Mouse (Mus musculus) kidney, postnatal 14 days (tissue): ENCODE measurements at regions not wholly inside any gene's neighbourhood (a gene's known extent, or its start where the extent isn't known, plus 50 kb on each side); places are given as distances from the start of the nearest gene placed in this dataset.
A peak's percentile ranks its signal among the peaks of the same experiment; 100 is the strongest.
"Not testable (repeated sequence)": the region's sequence is repeated elsewhere in the genome, so short reads cannot be mapped to it uniquely, and the experiment has no call there.

ENCODE experiments used
- DNase-seq: peaks from one replicate; pipeline ENCODE4 v3.0.0; 2022; ENCODE audit warnings: mixed read lengths

DNA sequence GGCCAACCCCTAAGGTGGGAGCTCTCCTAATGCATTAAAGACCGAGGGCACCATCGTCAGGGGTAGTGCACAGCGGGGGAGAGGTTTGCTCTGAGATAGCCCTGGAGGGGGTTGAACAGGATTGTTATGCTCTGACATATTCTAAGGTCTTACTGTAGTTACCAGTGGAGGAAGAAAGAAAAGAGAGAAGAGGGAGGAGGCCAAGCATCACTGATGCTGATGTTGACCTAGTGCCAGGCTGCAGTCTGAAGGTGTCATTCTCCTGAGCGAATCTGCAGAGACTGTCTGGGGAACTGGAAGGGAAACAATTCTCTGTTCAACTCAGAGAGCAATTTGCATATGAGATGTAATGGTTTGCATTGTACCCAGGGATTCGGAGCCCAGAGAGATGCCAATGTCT lies 139.4 kb upstream of the Zfp637 start:
- no peak for DNase-seq

DNA sequence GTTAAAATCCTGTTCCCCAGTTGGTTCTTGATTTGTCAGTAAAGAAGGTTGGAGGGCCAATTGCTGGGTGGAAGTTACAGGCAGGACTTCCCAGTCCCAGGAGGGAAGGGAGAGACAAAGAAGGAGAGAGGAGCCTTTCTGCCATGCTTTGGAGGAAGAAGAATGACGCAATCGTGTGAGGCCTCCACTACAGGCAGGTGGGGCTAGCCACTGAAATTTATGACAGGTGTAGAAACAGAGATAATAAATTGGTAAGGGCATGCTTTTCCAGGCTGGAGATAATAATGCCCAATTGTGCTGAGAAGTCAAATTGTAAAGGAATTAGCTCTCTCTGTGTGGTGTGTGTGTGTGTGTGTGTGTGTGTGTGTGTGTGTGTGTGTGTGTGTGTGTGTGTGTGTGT lies 135.0 kb upstream of the Zfp637 start:
- no peak for DNase-seq

DNA sequence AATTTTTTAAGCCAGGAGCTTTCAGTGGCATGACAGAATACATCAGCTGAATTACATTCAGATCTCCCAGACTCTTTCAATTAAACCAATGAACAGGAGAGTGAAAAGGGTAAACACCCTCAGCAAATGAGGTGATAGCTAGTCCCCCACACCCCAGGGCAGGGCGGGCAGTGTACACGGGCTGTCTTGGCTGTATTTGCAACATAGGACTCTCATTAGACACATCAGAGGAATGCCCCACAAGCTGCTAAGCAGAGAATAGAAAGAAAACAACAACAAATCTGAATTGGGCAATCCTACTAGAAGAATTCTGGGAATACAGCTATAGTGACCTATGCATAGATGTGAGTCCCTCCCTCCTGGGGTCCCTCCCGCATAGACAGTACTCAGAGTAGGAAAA lies 131.8 kb upstream of the Zfp637 start:
- DNase-seq, result no peak

DNA sequence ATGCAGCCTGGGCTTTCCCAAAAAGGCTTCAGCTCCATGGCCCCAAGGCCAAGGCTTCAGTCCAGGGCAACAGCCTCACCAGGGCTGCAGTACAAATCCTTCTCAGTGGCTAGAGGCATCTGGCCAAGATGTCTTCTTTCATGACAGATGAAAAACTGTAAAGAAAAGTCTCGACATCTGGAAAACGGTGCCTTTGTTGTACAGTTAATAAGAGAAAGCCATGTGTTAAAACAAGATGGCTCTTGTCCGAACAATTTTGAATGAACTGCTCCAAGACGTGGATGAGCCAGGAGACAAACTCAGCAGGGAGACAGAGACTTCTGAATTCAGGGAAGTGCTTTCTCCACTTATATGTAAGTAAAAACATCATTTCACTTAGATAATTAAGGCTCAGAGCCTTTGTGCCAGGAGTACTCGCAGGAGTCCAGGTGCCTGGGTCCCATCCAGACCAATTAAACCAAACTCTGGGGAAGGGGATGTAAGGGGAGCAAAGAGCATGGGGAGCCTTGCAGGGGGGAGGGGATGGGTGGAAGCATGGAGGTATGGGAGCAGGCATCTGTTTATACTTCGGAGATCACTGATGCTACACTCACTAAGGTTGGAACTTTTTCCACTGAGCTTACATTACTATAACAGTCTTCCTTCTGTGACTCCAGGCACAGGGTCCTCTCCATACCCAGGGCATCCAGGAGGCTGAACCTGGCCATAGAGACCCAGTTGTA lies 125.8 kb upstream of the Zfp637 start:
- DNase-seq, result no peak

DNA sequence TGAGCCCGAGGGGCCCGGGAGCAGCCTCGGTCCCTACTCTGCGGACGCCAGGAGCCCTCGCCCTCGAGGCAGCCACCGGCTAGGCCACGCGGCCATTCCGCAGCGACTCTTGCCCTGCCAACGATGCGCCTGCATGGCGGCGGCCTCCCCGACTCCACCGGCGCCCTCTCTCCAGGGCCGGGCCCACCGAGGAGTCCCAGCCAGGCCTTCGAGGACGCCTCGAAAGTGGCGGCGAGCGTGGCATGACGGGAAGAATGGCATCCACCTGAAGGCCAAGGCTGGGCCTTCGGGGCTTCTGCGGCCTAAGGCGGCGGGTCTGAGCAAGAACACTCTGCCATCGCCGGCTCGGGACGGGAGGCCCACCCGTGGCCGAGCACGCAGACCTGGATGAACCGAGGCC lies 124.6 kb upstream of the Zfp637 start:
- DNase-seq, result not testable (repeated sequence)

DNA sequence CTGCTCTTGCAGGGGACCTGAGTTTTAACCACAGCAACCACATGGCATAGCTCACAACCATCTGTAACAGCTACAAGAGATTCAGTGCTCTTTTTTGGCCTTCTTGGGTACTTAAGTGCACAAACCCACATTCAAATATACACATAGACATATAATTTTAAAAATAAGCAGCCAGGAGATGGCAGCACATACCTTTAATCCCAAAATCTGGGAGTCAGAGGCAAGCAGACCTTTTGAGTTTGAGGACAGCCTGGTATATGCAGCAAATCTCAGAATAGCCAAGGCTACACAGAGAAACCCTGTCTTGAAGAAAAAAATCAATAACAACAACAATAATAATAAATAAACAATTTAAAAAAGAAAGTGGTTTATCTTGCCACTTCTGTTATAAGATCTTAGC lies 88.6 kb upstream of the Zfp637 start:
- DNase-seq, result not testable (repeated sequence)

DNA sequence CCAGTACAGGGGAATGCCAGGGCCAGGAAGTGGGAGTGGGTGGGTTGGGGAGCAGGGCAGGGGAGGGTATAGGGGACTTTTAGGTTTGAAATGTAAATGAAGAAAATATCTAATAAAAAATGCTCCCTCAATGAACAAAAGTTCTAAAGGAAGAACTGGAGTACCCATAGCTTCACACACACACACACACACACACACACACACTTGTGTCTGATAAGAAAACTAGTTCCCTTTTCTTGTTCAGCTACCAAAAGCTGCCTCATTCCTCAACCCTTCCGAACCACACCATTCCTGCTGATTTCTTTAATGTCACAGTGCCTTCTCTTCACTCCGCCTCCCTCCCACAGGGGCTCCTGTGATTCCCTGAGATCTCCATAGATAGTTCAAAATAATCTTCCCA lies 85.3 kb upstream of the Zfp637 start:
- not testable (repeated sequence) for DNase-seq

DNA sequence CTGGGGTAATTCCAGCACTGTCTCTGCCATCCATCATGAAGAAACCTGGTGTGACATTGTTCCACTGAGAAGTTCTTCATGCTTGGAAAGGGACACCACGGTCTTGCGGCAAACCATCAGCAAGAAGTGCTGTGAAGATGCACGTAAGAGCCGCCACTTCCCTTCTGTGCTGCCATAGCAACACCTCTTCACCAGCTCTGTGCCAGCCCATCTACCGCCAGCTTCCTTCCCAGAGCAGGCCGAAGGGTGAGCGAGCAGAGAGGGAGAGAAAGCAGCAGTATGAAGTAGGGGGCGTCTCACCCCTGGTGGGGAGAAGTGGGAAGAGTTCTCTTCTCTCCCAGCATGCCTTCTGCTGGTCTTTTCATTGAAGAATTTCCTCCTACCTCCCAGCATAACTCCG lies 84.8 kb upstream of the Zfp637 start:
- no peak for DNase-seq

DNA sequence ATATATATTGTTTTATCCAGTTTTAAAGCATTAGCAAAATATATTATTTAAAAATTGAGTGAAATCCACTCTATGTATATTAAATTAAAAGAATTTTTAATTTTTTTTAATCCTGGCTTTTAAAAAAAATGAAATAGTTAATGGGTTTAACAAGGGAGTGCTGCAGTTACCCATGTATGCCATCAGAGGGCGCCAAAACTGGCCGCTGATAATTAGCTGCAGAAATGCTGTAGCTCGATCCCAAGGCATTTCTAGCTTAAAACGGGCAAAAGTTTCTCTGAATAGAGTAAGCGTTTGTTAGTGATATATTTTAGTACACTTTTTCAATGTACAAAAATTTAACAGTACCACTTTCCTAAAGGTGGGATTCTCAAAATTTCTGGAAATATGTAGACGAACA lies 82.5 kb upstream of the Zfp637 start:
- peak; percentile 61 for DNase-seq

DNA sequence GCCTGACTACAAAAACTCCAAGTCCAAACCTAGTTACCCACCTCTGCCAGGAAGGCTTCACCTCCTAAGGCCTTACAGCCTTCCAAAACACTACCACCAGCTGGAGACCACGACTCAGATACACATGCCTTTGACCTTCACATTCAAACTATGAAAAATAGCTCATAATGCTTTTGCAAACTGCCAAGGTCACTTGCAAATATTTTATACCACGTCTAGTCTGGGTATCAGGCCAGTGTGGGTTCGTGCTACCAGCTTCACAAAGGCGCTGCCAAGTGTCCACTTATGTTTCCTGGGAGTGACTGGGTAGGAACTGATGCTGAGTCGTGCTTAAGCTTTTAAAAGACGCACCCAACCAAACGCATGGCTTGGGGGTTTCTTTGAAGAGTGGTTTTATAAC lies 69.5 kb upstream of the Zfp637 start:
- DNase-seq, result no peak

DNA sequence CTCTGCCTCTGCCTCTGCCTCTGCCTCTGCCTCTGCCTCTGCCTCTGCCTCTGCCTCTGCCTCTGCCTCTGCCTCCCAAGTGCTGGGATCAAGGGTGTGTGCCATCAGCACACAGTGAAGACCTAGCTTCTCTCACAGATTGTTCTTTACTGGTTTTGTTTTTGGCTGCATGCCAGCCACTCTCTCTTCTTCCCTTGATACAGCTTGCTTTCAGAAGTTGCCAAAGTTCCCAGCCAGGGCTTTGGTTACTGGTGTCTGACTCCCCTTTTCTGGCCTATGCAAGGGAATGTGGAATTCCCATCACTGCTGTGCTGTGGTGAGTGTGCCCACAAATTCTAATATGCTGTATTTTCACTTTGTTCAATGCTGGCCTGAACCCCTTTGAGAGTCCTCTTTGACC lies 68.6 kb upstream of the Zfp637 start:
- DNase-seq, result no peak

DNA sequence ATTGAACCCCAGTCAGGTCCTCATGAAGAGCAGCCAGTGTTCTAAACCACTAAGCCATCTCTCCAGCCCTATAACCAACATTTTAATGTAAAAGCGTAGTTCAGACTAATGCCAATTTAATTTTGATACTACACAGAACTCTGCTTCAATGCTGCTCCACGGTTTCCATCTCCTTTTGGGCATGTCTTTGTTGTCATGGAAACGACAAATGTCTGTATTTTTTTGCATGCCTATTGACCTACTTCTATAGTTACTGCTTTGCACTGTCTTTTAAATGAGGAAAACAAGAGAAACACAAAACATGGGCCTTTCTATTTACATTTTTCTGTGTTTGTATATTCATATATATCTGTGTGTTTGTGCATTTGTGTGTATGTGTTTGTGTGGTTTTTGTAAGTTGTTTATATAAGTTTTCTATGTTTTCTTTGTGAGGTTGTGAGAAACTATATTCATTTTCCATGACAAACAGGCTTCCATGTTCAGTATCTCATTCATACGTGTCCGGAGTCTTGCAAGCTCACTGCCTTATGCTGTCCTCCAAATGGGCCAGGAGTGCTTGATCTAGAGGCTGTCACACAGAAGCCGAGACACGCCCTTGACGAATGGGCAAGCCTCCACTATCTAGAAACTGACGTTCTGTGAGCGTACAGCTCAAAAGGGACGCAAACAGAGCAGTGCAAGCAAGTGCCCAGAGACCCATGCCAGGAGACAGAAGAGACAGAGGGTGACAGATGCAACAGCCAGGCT lies 65.5 kb upstream of the Zfp637 start:
- no peak for DNase-seq

DNA sequence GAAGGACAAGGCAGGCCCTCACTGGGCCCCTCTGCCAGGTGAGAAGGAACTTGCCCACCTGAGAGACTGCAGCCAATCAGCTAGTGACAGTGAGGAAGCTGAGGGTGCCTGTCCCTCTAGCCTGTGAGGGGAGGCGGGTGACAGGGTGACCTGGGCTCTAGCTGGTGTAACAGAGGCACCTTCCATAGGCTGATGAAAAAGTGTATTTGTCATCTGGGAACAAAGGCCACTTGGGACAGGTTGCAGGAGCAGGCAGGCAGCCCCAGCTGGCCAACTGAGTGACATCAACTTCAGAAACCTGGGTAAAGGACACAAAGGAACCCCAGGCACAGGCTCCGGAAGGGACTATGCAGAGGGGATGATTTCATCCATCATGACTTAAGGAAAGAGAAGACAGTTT lies 63.0 kb upstream of the Zfp637 start:
- no peak for DNase-seq

DNA sequence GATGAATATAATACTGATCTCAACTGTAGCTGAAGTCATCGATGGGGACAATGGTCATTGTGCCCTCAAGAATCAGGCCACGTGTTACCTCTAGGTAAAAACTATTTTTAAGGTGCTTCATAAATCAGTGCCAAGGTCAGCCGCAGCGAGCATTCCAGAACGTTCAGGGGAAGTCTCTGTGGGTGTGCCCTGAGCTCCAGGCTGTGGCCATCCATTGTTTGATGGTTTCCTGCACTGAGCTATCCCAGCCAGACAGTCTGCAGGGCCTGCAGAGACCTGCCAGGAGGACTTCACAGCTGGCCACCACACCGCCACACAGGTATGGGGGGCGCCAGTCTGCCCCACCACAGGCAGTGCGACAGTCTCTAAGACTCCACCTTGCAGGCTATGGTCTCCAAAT lies 62.5 kb upstream of the Zfp637 start:
- peak; percentile 56 for DNase-seq

DNA sequence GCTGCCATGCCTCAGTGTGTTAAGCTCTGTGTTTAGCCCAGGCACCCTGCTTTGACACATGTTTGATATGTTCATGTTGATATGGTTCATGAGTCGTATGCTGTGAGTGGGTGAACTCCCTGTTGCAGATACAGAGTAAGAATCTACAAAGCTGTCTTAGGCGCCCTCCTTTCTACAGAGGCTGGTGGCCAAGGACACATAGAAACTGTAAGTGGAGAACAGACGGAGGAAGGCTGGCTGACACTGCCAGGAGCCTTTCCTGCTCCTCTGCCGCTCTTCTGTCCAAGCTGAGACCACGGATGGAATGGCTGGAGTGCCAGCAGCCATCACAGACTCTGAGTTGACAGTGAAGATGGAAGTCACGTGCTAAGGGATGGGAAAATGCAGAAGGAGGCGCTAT lies 62.0 kb upstream of the Zfp637 start:
- DNase-seq, result no peak

DNA sequence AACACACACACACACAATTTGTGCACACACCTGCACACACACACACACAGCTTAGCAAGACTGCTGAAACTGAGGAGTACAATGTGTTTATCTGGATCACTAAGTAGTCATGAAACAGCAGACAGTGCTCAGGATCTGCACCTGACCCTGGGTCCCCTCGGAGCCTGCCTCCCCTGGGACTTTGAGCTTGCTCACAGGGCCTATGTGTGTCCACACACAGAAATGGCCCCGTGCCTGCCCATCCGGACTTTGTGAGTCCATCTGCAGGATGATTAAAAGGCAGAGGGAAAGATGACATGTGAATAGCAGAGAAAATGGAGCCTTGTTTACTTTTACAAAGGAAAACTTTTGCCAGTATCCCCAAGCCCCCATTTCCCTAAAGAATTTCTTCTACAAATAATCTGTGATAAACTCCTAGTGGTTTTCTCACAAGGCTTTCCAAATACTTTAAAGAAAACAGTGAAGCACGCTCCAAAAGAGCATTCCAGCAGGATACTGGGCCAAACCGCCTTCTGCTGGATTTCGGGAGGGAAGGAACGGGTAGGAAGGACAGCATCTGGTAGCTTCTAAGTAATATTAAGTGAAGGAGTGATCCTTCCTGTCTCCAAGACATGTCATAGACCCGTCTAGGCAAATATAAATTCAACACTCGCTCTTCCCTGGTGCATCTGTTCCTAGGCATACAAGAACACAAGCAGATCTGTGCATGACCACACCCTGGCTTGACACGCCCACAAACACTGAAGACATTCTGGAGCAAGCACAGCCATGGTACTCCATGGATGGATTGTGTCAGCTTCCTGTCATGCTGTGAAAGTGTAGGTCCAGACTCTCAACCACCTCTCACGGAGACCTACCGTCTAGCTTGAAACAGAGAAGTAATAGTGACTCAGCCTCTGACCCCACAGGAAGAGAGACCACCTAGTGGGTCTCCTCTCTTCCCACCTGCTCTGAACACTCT lies 52.1 kb upstream of the Zfp637 start:
- peak; percentile 60 for DNase-seq

DNA sequence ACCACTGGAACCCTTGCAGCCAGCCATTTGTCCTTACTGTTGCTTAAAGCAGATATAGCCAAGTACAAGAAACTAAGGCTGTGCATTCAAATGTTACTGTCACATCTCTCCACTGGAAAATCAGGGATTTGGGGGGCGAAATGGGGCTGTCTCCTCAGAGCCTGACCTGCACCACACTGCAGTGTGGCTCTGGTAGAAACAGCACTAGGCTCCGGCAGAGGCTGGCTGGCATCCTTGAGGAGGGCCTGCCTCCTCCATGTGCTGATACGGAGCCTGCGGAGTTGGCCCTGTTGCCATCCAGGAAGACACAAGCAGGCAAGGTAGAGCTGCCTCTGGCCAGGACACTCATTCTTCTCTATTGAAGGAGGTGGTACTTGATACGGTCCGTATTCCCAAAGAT lies 50.4 kb upstream of the Zfp637 start:
- no peak for DNase-seq
